ENCODE assay signal across 7 mouse cellular contexts in the genomic region with DNA sequence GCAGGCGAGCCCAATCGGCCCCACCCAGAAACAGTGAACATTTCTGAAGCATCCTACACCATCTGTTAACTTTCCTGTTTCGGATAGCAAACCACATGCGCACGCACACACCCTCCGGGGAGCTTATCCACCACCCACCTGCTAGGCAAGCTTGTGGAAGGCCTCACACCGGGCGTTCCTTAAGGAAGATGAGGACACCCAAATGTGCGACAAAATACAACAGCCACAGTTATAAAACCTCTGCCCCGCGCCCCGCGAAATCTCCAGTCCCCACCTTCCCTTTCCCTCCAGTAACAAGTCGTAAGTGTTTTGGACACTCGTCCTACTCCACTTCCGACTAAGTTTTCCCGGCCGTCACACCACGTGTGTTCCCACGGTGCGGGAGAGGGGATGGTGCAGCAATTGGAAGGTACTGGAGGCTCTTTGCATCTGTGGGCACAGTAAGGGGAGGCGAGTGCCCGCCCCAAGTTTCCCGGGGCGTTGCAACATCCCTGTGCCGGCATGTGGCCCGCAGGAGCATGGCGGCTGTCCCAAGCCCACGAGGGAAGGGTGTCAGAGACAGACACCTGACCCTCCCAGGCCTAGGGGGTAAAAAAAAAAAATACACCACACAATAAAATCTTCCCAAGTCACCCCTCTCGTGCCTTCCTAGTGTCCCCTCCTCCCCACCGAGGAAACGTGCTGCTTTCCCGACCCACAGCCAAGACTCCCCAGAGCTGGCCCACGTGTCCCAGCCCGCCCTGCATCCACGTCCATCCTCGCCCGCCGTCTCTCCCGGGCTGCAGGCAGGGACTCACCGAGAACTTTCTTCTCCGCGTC. TPM values are rescaled to one million over a fixed set of nuclear protein-coding genes. Genes with fewer than 3 reads are reported as not detected.
DNase-seq lines count a peak whose midpoint lies in the region; ATAC-seq lines count a peak whose summit lies in the region.

No protein-coding gene starts in this region.

- intact Hi-C loops in left cerebral cortex, postnatal 14 days (cut with DNase I), result loop anchor here (5.0 kb wide), 1 partner anchor 35 kb away; no protein-coding TSS in a partner anchor

- ATAC-seq in activated CD4-positive, CD25-positive, alpha-beta regulatory T cell, adult 4 months, result peak; percentile 37
- peak; percentile 72 for ATAC-seq in common myeloid progenitor, adult 5-6 weeks (replicated peaks; ENCODE audit: low read depth, poor library complexity, severe bottlenecking)
- peak; percentile 78 for ATAC-seq in megakaryocyte-erythroid progenitor cell, adult 5-6 weeks (replicated peaks; ENCODE audit: low FRiP score, low TSS enrichment, poor library complexity, severe bottlenecking)

- peak; percentile 80 to 81 for DNase-seq in gastrocnemius, adult 8-10 months (ENCODE audit: low spot score in 2 of 2)
- DNase-seq in induced T-regulatory cell, adult 2 months (ENCODE audit: low read depth), result peak; percentile 73
- DNase-seq in left cerebral cortex, postnatal 14 days (ENCODE audit: low spot score in 2 of 2), result peak; percentile 72 to 74
- DNase-seq in right cerebral cortex, postnatal 36 days (ENCODE audit: low spot score in 2 of 2), result peak; percentile 72 to 83

RNA-seq across cellular contexts. Expression of a gene that starts 0.8 kb away (rescaled TPM):
- 10 to 100 TPM; 19.3 to 20.7 TPM for polyA plus RNA-seq in activated CD4-positive, CD25-positive, alpha-beta regulatory T cell, adult 4 months (2017; shearing (Covaris generic))
- 642 and 683 TPM in 2 replicates for total RNA-seq in common myeloid progenitor, adult 5-6 weeks (2017)
- 1,000 to 10,000 TPM; 1,961 to 2,457 (median 2,159) TPM for total RNA-seq in gastrocnemius, adult 8-10 months (2022)
- total RNA-seq in left cerebral cortex, postnatal 14 days (2021), result 10 to 100 TPM; 72.4 to 73.6 TPM
- total RNA-seq in megakaryocyte-erythroid progenitor cell, adult 5-6 weeks (2014; fragmentation: Nextera tagmentation), result 620 and 624 TPM in 2 replicates
- total RNA-seq in megakaryocyte-erythroid progenitor cell, adult 5-6 weeks (2017), result 689 and 900 TPM in 2 replicates

RNA-seq across cellular contexts. Expression of a gene that starts 34.0 kb away (rescaled TPM):
- not detected for polyA plus RNA-seq in activated CD4-positive, CD25-positive, alpha-beta regulatory T cell, adult 4 months (2017; shearing (Covaris generic))
- 0.09 and 0.29 TPM in 2 replicates for total RNA-seq in common myeloid progenitor, adult 5-6 weeks (2017)
- total RNA-seq in gastrocnemius, adult 8-10 months (2022), result 1 to 10 TPM in 1 of 4 experiments, under 1 TPM in 3; 0.31 to 1.2 (median 0.69) TPM
- total RNA-seq in left cerebral cortex, postnatal 14 days (2021), result under 1 TPM; 0.23 to 0.53 TPM
- 0.39 TPM in 1 of 2 replicates, not detected in the other for total RNA-seq in megakaryocyte-erythroid progenitor cell, adult 5-6 weeks (2014; fragmentation: Nextera tagmentation)
- total RNA-seq in megakaryocyte-erythroid progenitor cell, adult 5-6 weeks (2017), result 1.3 and 1.6 TPM in 2 replicates

Comparison
In these comparisons a context has a peak if more than half of its experiments do, and no peak if none do; other contexts are left out.
1. Peak in every context shown above with its lines: DNase-seq and ATAC-seq.